Mouse (Mus musculus): ENCODE results near the gene Blm. TPM values are rescaled to one million over a fixed set of nuclear protein-coding genes. Genes with fewer than 3 reads are reported as not detected.
A peak's percentile ranks its signal among the peaks of the same experiment; 100 is the strongest.

Gene Blm
- total and polyA plus RNA-seq, 3 experiments: 24.1 to 56.2 (median 36.4) TPM

GRCm38 (mm10) chr7:80406186-80406585, 128.7 kb downstream of the Blm start:
- dilution Hi-C loops (cut with MboI; ENCODE audit: extremely low pct_ligation_motif_present, extremely low pct_unique_long_range_greater_than_20kb, low sequenced_read_pairs): no loop called here

GRCm38 (mm10) chr7:80405188-80405695, 129.7 kb downstream of the Blm start, which contains the start of gene Furin:
TSS of gene Furin (minus strand) at chr7:80405436.
- peak within 1 kb of the TSS; percentile 43; the same call in 1 of the 2 replicates for H3K27ac ChIP-seq (ENCODE audit: insufficient read depth, low read depth)
- H3K27me3 ChIP-seq (replicated peaks): no peaks in the 10 kb centered on the region
- H3K4me3 ChIP-seq (replicated peaks in 1 of 3; ENCODE audit: low read depth in 2 of 3, low read length in 2 of 3, poor library complexity in 1 of 3): peak within 1 kb of the TSS in 2 of 3 experiments; percentile 11 to 37

More at GRCm38 (mm10) chr7:80406186-80406585, 128.7 kb downstream of the Blm start:
- Histone ChIP-seq H3K79me2 (replicated peaks; ENCODE audit: control insufficient read depth, extremely low read depth, insufficient read depth, poor library complexity, severe bottlenecking) (peaks cover 5% of the 10 kb centered on the region), H3K9ac (ENCODE audit: insufficient read depth, low read depth) (no peak overlapping the region), H3K27ac (ENCODE audit: insufficient read depth, low read depth) (no peak overlapping the region), H3K4me3 (replicated peaks in 1 of 3; ENCODE audit: low read depth in 2 of 3, low read length in 2 of 3, poor library complexity in 1 of 3) (no peak overlapping the region), H3K4me1 (ENCODE audit: control insufficient read depth in 1 of 2, insufficient read depth in 2 of 2) (peaks cover 10 to 38% of the 10 kb centered on the region in 2 experiments), H3K4me2 (ENCODE audit: insufficient read depth, low read depth, poor library complexity, severe bottlenecking) (no peak overlapping the region), H3K27me3 (replicated peaks) (no peaks in the 10 kb centered on the region), H3K36me3 (replicated peaks in 1 of 2; ENCODE audit: control insufficient read depth in 1 of 2, insufficient read depth in 1 of 2, low read length in 1 of 2) (no peaks in the 10 kb centered on the region), H3K9me3 (replicated peaks; ENCODE audit: low read length) (no peaks in the 10 kb centered on the region)
- TF ChIP-seq ZKSCAN1 (IDR thresholded peaks at IDR 0.05; ENCODE audit: borderline replicate concordance, low read depth, low read length) (no peak), TCF12 (IDR thresholded peaks at IDR 0.05; ENCODE audit: low read depth, low read length) (no peak), CHD1 (IDR thresholded peaks at IDR 0.05; ENCODE audit: low read depth, low read length) (no peak), IRF4 (IDR thresholded peaks at IDR 0.05; ENCODE audit: low read depth, low read length) (no peak), SMC3 (IDR thresholded peaks at IDR 0.05; ENCODE audit: low read depth, low read length) (no peak), MAFK (IDR thresholded peaks at IDR 0.05; ENCODE audit: insufficient replicate concordance, low read length) (no peak), POLR2AphosphoS2 (IDR thresholded peaks at IDR 0.05; ENCODE audit: low read depth, low read length) (no peak), UBTF (IDR thresholded peaks at IDR 0.05; ENCODE audit: low read depth, low read length) (no peak), CHD2 (IDR thresholded peaks at IDR 0.05; ENCODE audit: low read length) (no peak), MYC (IDR thresholded peaks at IDR 0.05; ENCODE audit: low read depth, low read length) (no peak), ZC3H11A (IDR thresholded peaks at IDR 0.05; ENCODE audit: low read depth, low read length) (no peak)
- DNase-seq (ENCODE audit: extremely low read depth): no peak
- in situ Hi-C loops (cut with MboI; ENCODE audit: low pct_ligation_motif_present, low pct_unique_long_range_greater_than_20kb, low sequenced_read_pairs): loop anchor here (5.0 kb wide), 1 partner anchor 36 kb away; no protein-coding TSS in a partner anchor

More at GRCm38 (mm10) chr7:80405188-80405695, 129.7 kb downstream of the Blm start, which contains the start of gene Furin:
- in situ Hi-C loops (cut with MboI; ENCODE audit: low pct_ligation_motif_present, low pct_unique_long_range_greater_than_20kb, low sequenced_read_pairs): loop anchor here (5.0 kb wide), 1 partner anchor 37 kb away; no protein-coding TSS in a partner anchor
- H3K9me3 ChIP-seq (replicated peaks; ENCODE audit: low read length): no peaks in the 10 kb centered on the region
- H3K79me2 ChIP-seq (replicated peaks; ENCODE audit: control insufficient read depth, extremely low read depth, insufficient read depth, poor library complexity, severe bottlenecking): peaks cover 15% of the 10 kb centered on the region
- H3K36me3 ChIP-seq (replicated peaks in 1 of 2; ENCODE audit: control insufficient read depth in 1 of 2, insufficient read depth in 1 of 2, low read length in 1 of 2): no peaks in the 10 kb centered on the region
- DNase-seq (ENCODE audit: extremely low read depth): no peak
- H3K9ac ChIP-seq (ENCODE audit: insufficient read depth, low read depth): no peak within 1 kb of the TSS
- H3K4me2 ChIP-seq (ENCODE audit: insufficient read depth, low read depth, poor library complexity, severe bottlenecking): peak within 1 kb of the TSS; percentile 17
- dilution Hi-C loops (cut with MboI; ENCODE audit: extremely low pct_ligation_motif_present, extremely low pct_unique_long_range_greater_than_20kb, low sequenced_read_pairs): no loop called here
- peaks cover 18 to 46% of the 10 kb centered on the region in 2 experiments for H3K4me1 ChIP-seq (ENCODE audit: control insufficient read depth in 1 of 2, insufficient read depth in 2 of 2)
- no peak for TF ChIP-seq ELF1 (IDR thresholded peaks at IDR 0.05; ENCODE audit: low read depth, low read length)
- peak; percentile 34; the same call in 1 of the 2 replicates for TF ChIP-seq POLR2A (IDR thresholded peaks at IDR 0.05; ENCODE audit: low read depth, low read length)
- 0 out of 2 replicates have a peak, but pooled peaks have one; percentile 31 for TF ChIP-seq TBP (conservative IDR thresholded peaks at IDR 0.05; ENCODE audit: low read depth, low read length)

Other genes starting within 250 kb of the Blm start
- gene Prc1, start 240.7 kb downstream of the Blm start, total RNA-seq (2012; rRNA removed): 52.5 and 64.8 TPM in 2 replicates
- 83.0 and 84.4 TPM in 2 replicates for gene Prc1, start 240.7 kb downstream of the Blm start, total RNA-seq (2014; rRNA removed)
- 75.6 and 80.4 TPM in 2 replicates for gene Prc1, start 240.7 kb downstream of the Blm start, polyA plus RNA-seq (2012; ENCODE audit: insufficient read length, low read depth)
- gene Rccd1, start 210.7 kb downstream of the Blm start, total RNA-seq (2012; rRNA removed): 16.4 and 18.3 TPM in 2 replicates
- 14.1 and 18.5 TPM in 2 replicates for gene Rccd1, start 210.7 kb downstream of the Blm start, total RNA-seq (2014; rRNA removed)
- 17.4 and 21.0 TPM in 2 replicates for gene Rccd1, start 210.7 kb downstream of the Blm start, polyA plus RNA-seq (2012; ENCODE audit: insufficient read length, low read depth)
- 21.8 and 22.6 TPM in 2 replicates for gene Unc45a, start 194.1 kb downstream of the Blm start, total RNA-seq (2012; rRNA removed)
- gene Unc45a, start 194.1 kb downstream of the Blm start, total RNA-seq (2014; rRNA removed): 7.9 and 13.8 TPM in 2 replicates
- gene Unc45a, start 194.1 kb downstream of the Blm start, polyA plus RNA-seq (2012; ENCODE audit: insufficient read length, low read depth): 16.8 and 22.2 TPM in 2 replicates
- gene Hddc3, start 192.0 kb downstream of the Blm start, total RNA-seq (2012; rRNA removed): 9.6 and 12.6 TPM in 2 replicates
- 3.1 and 5.5 TPM in 2 replicates for gene Hddc3, start 192.0 kb downstream of the Blm start, total RNA-seq (2014; rRNA removed)
- 2.6 and 4.6 TPM in 2 replicates for gene Hddc3, start 192.0 kb downstream of the Blm start, polyA plus RNA-seq (2012; ENCODE audit: insufficient read length, low read depth)
- gene Man2a2, start 163.7 kb downstream of the Blm start, total RNA-seq (2012; rRNA removed): 46.3 and 48.3 TPM in 2 replicates
- 12.5 and 14.3 TPM in 2 replicates for gene Man2a2, start 163.7 kb downstream of the Blm start, total RNA-seq (2014; rRNA removed)
- gene Man2a2, start 163.7 kb downstream of the Blm start, polyA plus RNA-seq (2012; ENCODE audit: insufficient read length, low read depth): 33.6 and 44.3 TPM in 2 replicates
- 7.1 and 9.8 TPM in 2 replicates for gene Fes, start 147.2 kb downstream of the Blm start, total RNA-seq (2012; rRNA removed)
- gene Fes, start 147.2 kb downstream of the Blm start, total RNA-seq (2014; rRNA removed): 4.3 and 6.5 TPM in 2 replicates
- 11.7 and 16.2 TPM in 2 replicates for gene Fes, start 147.2 kb downstream of the Blm start, polyA plus RNA-seq (2012; ENCODE audit: insufficient read length, low read depth)
- gene Furin, start 129.7 kb downstream of the Blm start, total RNA-seq (2012; rRNA removed): 11.1 and 13.5 TPM in 2 replicates
- gene Furin, start 129.7 kb downstream of the Blm start, total RNA-seq (2014; rRNA removed): 1.1 and 1.5 TPM in 2 replicates
- 17.0 and 20.9 TPM in 2 replicates for gene Furin, start 129.7 kb downstream of the Blm start, polyA plus RNA-seq (2012; ENCODE audit: insufficient read length, low read depth)
- 3.9 and 4.4 TPM in 2 replicates for gene Crtc3, start 153.8 kb upstream of the Blm start, total RNA-seq (2012; rRNA removed)
- gene Crtc3, start 153.8 kb upstream of the Blm start, total RNA-seq (2014; rRNA removed): 1.2 and 1.3 TPM in 2 replicates
- 5.8 and 9.1 TPM in 2 replicates for gene Crtc3, start 153.8 kb upstream of the Blm start, polyA plus RNA-seq (2012; ENCODE audit: insufficient read length, low read depth)

All from CH12.LX (cell line).